Mouse (Mus musculus) G1E-ER4 (cell line): ENCODE data around the gene Sgsm1. TPM values are rescaled to one million over a fixed set of nuclear protein-coding genes. Genes with fewer than 3 reads are reported as not detected.

Experiments used
- GATA1 ChIP-seq: IDR thresholded peaks from one replicate; pipeline ENCODE4 v1.8.0; 2012; ENCODE audit warnings: low read length, inconsistent platforms
- polyA plus RNA-seq: library from polyadenylated mRNA; stranded (reverse); fragments of >175 nt; gene quantifications from 2 replicates; pipeline ENCODE4 v1.2.3, GENCODE M21; 2012

Gene Sgsm1
- polyA plus RNA-seq, 1 experiment, result not detected

GRCm38 (mm10) chr5:113332239-113332638, 21.7 kb upstream of the Sgsm1 start:
- no peak for TF ChIP-seq GATA1

- TF ChIP-seq GATA1, result no peak
Measured at GRCm38 (mm10) chr5:113330202-113330601, 19.6 kb upstream of the Sgsm1 start.

DNA sequence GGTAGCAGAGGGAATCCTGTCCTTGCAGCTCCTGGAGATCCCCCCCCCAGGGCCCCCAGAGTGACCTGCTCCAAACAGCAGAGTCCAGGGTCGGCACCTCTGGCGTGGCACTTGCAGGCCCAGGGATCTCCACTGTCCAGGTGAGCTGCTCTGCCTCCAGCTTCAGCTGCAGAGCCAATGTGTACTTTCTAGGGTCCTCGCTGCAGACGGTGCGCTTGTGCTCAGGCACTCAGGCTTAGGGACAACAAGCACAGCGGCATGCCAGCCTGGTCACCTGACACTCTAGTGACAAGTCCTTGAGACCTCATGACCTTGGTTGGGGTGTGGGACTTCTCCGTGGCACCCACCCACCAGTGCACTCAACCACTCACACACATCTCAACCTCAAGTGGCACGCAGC, 18.9 kb upstream of the Sgsm1 start:
- no peak for TF ChIP-seq GATA1

DNA sequence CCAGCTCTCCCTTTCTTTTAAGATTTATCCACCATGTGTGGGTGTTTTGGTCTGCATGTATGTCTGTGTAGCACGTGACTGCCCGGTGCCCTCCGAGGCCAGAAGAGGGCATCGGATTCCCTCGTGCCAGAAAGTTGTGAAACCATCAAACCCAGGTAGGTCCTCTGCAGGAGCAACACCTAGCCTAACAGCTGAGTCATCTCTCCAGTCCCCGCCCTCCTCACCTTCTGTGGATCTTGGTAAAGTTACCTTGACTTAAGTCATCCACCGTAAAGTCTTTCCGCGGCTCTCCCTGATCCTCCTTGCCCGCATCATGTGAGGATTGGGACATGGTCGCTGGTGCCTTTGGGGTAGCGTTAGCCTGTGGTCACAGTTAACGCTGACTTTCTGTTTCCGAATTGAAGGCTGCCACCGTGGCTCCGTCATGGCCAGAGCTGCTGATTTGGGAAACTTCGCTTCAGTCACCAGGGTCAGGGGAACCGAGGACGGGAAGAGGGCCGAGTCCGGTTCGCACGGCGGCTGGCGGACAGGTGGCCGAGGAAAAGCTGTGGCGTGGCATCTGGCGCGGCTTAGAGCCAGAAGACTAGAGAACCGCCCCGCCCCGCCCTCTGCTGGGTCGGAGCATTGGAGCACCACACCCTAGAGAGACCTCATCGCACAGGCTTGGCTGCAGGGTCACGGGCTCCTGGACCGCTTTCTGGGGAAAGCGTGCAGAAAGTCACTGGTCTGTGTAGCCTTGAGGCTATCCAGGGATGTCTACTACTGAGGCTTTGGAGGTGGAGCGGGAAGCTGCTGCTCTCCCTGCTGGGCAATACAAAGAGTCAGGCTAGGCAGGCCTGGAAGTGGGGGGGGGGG, 13.4 kb upstream of the Sgsm1 start:
- no peak for TF ChIP-seq GATA1

DNA sequence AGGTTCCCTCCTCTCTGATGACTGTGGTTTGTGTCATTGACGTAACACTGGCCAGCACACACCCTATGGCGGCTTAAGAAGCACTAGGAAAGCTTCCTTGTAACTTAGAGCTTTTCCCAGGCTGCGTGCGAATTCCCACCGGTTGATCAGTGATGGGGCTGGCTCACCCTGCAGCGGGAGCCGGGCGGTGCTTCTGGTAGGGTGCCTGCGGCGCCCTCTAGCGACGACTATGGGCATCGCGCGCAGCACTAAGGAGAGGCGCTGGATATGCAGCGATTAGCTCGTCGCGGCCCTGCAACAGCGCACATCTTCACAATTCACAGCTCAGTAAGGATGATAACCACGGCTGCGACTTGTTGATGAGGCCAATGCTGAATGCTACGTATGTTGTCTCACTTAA, 3.4 kb upstream of the Sgsm1 start:
- no peak for TF ChIP-seq GATA1

DNA sequence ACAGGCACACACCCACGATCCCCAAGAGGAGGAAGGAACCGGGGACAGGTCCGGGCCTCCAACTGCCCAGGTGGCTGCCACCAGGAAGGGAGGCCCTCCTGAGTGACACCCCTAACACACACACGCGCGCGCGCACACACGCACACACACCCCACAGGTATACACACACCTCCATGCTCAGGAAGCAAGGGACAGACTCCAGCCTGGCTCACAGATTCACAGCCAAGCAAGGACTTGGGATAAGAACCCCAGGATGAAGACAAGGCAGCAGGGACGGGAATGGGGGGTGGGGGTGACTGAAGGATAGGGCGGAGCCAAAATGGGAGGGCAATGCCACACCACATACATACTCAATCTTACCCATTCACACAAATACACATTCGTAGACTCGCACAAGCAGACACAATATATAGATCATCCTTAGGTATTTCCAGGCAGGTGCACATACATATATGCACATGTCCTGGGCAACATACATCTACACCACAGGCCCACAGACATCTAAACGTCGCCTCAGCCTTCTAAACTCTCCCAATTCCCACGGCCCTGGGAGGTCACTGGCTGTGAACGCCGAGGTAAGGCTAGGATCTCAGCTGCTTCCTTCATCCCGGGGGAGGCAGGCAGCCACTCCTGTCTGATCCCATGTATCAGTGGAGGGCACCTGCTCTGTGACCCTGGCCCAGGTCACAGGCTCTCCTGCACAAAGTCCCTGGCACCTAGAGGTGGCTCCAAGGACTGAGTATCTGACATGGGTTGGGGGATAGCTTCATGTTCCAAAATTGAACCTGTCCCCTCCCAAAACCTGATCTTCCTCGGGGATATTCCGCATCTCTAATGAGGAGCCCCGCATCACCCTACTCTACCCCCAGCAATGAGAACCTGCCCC, 852 bp downstream of the Sgsm1 start:
- TF ChIP-seq GATA1, result no peak

- no peak for TF ChIP-seq GATA1
Measured at GRCm38 (mm10) chr5:113306750-113307477, 3.7 kb downstream of the Sgsm1 start.

DNA sequence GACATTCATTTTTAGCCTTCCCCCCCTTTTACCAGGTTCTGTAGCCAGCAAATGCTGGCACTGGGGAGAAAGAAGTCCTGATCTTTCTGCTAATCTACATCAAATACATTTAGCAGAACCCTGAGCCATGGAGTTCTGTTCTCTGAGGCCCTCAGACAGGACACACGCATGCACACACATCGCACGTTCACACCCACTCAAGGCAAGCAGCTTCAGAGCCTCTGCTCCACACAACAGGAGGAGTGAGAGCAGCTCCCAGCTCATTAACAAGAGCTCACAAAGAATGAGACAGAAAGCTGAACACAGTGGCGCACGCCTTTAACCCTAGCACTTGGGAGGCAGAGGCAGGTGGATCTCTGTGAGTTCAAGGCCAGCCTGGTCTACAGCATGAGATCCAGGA, 6.1 kb downstream of the Sgsm1 start:
- TF ChIP-seq GATA1, result no peak

- TF ChIP-seq GATA1, result no peak
Measured at GRCm38 (mm10) chr5:113301841-113302240, 8.7 kb downstream of the Sgsm1 start.

- TF ChIP-seq GATA1, result no peak
Measured at GRCm38 (mm10) chr5:113300148-113300889, 10.3 kb downstream of the Sgsm1 start.

DNA sequence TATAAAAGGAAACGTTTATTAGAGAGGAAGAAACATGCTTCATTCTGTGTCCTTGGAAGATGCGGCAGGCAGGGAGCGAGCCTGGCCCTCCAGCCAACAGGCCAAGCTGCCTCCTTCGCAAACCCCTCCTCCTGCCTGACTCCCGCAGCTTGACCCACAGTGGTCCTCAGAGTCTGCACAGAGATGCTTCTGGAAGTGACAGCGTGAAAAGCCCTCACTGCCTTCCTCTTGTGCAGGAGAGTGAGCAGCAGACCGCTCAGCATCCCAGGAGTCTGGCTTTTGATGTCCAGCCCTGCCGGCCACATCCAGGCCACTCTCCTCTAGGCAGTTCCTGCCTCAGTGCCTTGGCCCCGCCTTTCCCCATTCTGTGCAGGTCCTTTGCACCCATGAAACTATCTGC, 11.2 kb downstream of the Sgsm1 start:
- TF ChIP-seq GATA1, result no peak

DNA sequence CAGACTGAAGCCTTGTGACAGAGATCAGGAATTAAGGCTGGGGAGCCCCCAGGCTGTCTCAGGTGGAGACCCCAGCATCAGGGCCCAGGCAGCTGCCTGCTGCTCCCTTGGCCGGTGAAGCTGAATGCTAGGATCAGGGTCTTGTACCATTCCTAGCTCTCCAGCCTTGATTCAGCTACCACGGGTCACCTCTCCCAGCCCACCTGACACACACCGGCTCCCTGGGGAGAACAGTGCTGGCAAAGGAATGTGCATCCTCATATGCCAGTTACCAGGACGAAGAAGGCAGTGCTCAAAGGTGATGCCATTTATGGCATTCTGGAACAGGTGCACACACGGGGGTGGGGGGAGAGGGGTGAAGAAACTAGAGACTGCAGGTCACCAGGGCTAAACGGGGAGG, 11.8 kb downstream of the Sgsm1 start:
- no peak for TF ChIP-seq GATA1

DNA sequence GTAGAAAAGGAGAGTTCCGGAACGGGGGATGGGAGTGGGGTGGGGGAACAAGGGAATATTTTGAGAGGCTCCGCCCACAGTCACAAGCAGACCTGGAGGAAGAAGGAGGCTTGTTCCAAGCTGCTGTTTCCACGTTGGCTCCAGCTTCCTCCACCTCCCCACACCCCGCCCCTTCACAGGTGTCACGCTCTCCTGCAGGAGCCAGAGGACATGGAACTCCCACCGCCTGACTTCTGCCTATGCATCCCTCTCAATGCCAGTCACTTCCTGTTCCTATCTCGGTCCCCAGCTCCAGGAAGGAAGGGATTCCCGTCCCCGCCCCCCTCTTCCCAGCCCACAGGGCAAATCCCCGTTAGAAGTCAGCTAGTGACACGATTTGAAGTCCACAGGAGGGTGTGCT, 12.5 kb downstream of the Sgsm1 start:
- TF ChIP-seq GATA1, result no peak

DNA sequence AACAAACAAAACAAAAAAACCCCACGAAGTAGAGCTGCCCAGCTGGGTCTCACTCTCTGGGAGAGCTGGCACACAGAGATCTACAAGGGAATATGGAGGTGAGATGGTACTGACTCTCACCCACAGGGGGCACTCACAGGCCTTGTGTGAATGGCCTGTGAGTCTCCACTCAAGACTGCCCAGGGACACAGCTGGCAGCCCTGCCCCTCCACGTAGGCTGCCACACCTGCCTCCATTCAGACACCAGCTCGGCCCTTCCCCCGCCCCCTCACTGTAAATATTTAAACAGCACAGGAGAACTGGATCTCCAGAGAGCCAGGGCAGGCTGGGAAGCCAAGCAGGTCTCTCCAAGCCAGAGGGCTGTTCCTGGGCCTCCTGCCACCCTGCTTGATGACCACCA, 14.8 kb downstream of the Sgsm1 start:
- TF ChIP-seq GATA1, result no peak

GRCm38 (mm10) chr5:113294575-113294974, 16.0 kb downstream of the Sgsm1 start:
- no peak for TF ChIP-seq GATA1

- TF ChIP-seq GATA1, result no peak
Measured at GRCm38 (mm10) chr5:113293446-113293845, 17.1 kb downstream of the Sgsm1 start.
